Mouse (Mus musculus): Measurements from ENCODE around the gene Card11. TPM values are rescaled to one million over a fixed set of nuclear protein-coding genes. Genes with fewer than 3 reads are reported as not detected.
A peak's percentile ranks its signal among the peaks of the same experiment; 100 is the strongest.

Gene Card11
- polyA plus RNA-seq, 1 experiment from 2014 or later: 0.46 TPM

GRCm38 (mm10) chr5:140900866-140901265 is 99.5 kb downstream of the Card11 start:
- 77% methylated on average over 13 of the region's 13 CpGs for WGBS (ENCODE audit: insufficient replicate concordance)
- 0 out of 2 replicates have a peak, but pooled peaks have one; percentile 29 for TF ChIP-seq CTCF (IDR thresholded peaks at IDR 0.05; ENCODE audit: low read depth)
- TF ChIP-seq EP300 (IDR thresholded peaks at IDR 0.05; ENCODE audit: low read depth): no peak
- no peaks in the 10 kb centered on the region for H3K4me1 ChIP-seq (ENCODE audit: insufficient read depth)
- DNase-seq (no peak), ATAC-seq (no peak)
- no peak overlapping the region for H3K27ac ChIP-seq (ENCODE audit: low read depth)
- H3K4me3 ChIP-seq (ENCODE audit: low read depth, low read length): no peak overlapping the region
- H3K4me2 ChIP-seq (ENCODE audit: low read depth, low read length): no peak overlapping the region
- H3K9ac ChIP-seq (replicated peaks): no peak overlapping the region
- no peaks in the 10 kb centered on the region for H3K36me3 ChIP-seq (replicated peaks; ENCODE audit: insufficient read depth, low read length)
- no peaks in the 10 kb centered on the region for H3K9me3 ChIP-seq (ENCODE audit: low read length)
- no peaks in the 10 kb centered on the region for H3K27me3 ChIP-seq (ENCODE audit: insufficient read depth, low read length)

GRCm38 (mm10) chr5:140891080-140891479 is 109.3 kb downstream of the Card11 start:
- Histone ChIP-seq H3K36me3 (replicated peaks; ENCODE audit: insufficient read depth, low read length) (no peaks in the 10 kb centered on the region), H3K27ac (ENCODE audit: low read depth) (no peak overlapping the region), H3K27me3 (ENCODE audit: insufficient read depth, low read length) (0 out of 2 replicates have a peak, but pooled peaks cover 2% of the 10 kb centered on the region), H3K9me3 (ENCODE audit: low read length) (no peaks in the 10 kb centered on the region), H3K4me1 (ENCODE audit: insufficient read depth) (no peaks in the 10 kb centered on the region), H3K4me2 (ENCODE audit: low read depth, low read length) (no peak overlapping the region), H3K9ac (replicated peaks) (no peak overlapping the region), H3K4me3 (ENCODE audit: low read depth, low read length) (no peak overlapping the region)
- WGBS (ENCODE audit: insufficient replicate concordance): 40% methylated on average over 9 of the region's 10 CpGs
- no peak for ATAC-seq
- TF ChIP-seq EP300 (IDR thresholded peaks at IDR 0.05; ENCODE audit: low read depth) (no peak), CTCF (IDR thresholded peaks at IDR 0.05; ENCODE audit: low read depth) (peak; percentile 47)
- no peak for DNase-seq

DNA sequence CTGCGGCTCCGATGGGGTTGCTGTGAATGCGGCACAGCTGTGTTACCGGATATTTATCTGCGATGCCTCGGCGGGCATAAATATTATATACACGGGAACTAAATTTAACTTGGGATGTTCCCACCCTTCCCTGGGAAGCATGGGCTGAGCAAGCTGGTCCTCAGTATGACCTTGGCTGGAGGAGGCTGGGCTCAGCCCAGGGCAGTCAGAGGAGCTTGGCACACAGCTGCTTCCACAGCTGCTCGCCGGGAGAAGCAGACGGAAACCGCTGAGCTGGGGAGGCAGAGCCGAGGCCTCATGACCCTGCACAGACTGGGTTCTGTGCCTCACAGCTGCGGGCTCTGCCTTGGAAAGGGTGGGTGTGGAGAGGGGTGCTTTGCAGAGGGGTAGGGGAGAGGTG is 110.3 kb downstream of the Card11 start:
- DNase-seq (no peak), ATAC-seq (peak; percentile 17; the same call in 1 of the 2 replicates)
- WGBS (ENCODE audit: insufficient replicate concordance): 51% methylated on average over 14 of the region's 14 CpGs
- Histone ChIP-seq H3K4me3 (ENCODE audit: low read depth, low read length) (no peak overlapping the region), H3K27ac (ENCODE audit: low read depth) (no peak overlapping the region), H3K4me2 (ENCODE audit: low read depth, low read length) (no peak overlapping the region), H3K27me3 (ENCODE audit: insufficient read depth, low read length) (0 out of 2 replicates have a peak, but pooled peaks cover 2% of the 10 kb centered on the region), H3K4me1 (ENCODE audit: insufficient read depth) (no peaks in the 10 kb centered on the region), H3K9ac (replicated peaks) (no peak overlapping the region), H3K9me3 (ENCODE audit: low read length) (no peaks in the 10 kb centered on the region), H3K36me3 (replicated peaks; ENCODE audit: insufficient read depth, low read length) (no peaks in the 10 kb centered on the region)
- TF ChIP-seq EP300 (IDR thresholded peaks at IDR 0.05; ENCODE audit: low read depth) (no peak), CTCF (IDR thresholded peaks at IDR 0.05; ENCODE audit: low read depth) (no peak)

GRCm38 (mm10) chr5:140889539-140889938 is 110.8 kb downstream of the Card11 start:
- no peak overlapping the region for H3K4me2 ChIP-seq (ENCODE audit: low read depth, low read length)
- no peak for ATAC-seq

GRCm38 (mm10) chr5:140887871-140888270 is 112.5 kb downstream of the Card11 start:
- Histone ChIP-seq H3K4me1 (ENCODE audit: insufficient read depth) (no peaks in the 10 kb centered on the region), H3K27me3 (ENCODE audit: insufficient read depth, low read length) (0 out of 2 replicates have a peak, but pooled peaks cover 2% of the 10 kb centered on the region), H3K4me3 (ENCODE audit: low read depth, low read length) (no peak overlapping the region), H3K27ac (ENCODE audit: low read depth) (no peak overlapping the region), H3K9me3 (ENCODE audit: low read length) (no peaks in the 10 kb centered on the region), H3K4me2 (ENCODE audit: low read depth, low read length) (no peak overlapping the region), H3K9ac (replicated peaks) (no peak overlapping the region), H3K36me3 (replicated peaks; ENCODE audit: insufficient read depth, low read length) (no peaks in the 10 kb centered on the region)
- TF ChIP-seq CTCF (IDR thresholded peaks at IDR 0.05; ENCODE audit: low read depth): no peak
- no peak for TF ChIP-seq EP300 (IDR thresholded peaks at IDR 0.05; ENCODE audit: low read depth)
- 67% methylated on average over 8 of the region's 8 CpGs for WGBS (ENCODE audit: insufficient replicate concordance)
- DNase-seq: no peak
- no peak for ATAC-seq

More at GRCm38 (mm10) chr5:140889539-140889938, 110.8 kb downstream of the Card11 start:
- WGBS (ENCODE audit: insufficient replicate concordance): 43% methylated on average over 8 of the region's 8 CpGs
- H3K36me3 ChIP-seq (replicated peaks; ENCODE audit: insufficient read depth, low read length): no peaks in the 10 kb centered on the region
- TF ChIP-seq EP300 (IDR thresholded peaks at IDR 0.05; ENCODE audit: low read depth) (no peak), CTCF (IDR thresholded peaks at IDR 0.05; ENCODE audit: low read depth) (peak; percentile 64)
- peak; percentile 66 for DNase-seq
- H3K9ac ChIP-seq (replicated peaks): no peak overlapping the region
- 0 out of 2 replicates have a peak, but pooled peaks cover 2% of the 10 kb centered on the region for H3K27me3 ChIP-seq (ENCODE audit: insufficient read depth, low read length)
- no peak overlapping the region for H3K27ac ChIP-seq (ENCODE audit: low read depth)
- no peaks in the 10 kb centered on the region for H3K9me3 ChIP-seq (ENCODE audit: low read length)
- no peak overlapping the region for H3K4me3 ChIP-seq (ENCODE audit: low read depth, low read length)
- H3K4me1 ChIP-seq (ENCODE audit: insufficient read depth): no peaks in the 10 kb centered on the region

- TF ChIP-seq EP300 (IDR thresholded peaks at IDR 0.05; ENCODE audit: low read depth) (no peak), CTCF (IDR thresholded peaks at IDR 0.05; ENCODE audit: low read depth) (no peak)
- H3K4me2 ChIP-seq (ENCODE audit: low read depth, low read length): no peak overlapping the region
- DNase-seq (no peak), ATAC-seq (no peak)
- H3K36me3 ChIP-seq (replicated peaks; ENCODE audit: insufficient read depth, low read length): no peaks in the 10 kb centered on the region
- no peaks in the 10 kb centered on the region for H3K9me3 ChIP-seq (ENCODE audit: low read length)
- no peak overlapping the region for H3K27ac ChIP-seq (ENCODE audit: low read depth)
- no peak overlapping the region for H3K9ac ChIP-seq (replicated peaks)
- no peak overlapping the region for H3K4me3 ChIP-seq (ENCODE audit: low read depth, low read length)
- H3K4me1 ChIP-seq (ENCODE audit: insufficient read depth): no peaks in the 10 kb centered on the region
- WGBS (ENCODE audit: insufficient replicate concordance): 40% methylated on average over 13 of the region's 13 CpGs
- no peaks in the 10 kb centered on the region for H3K27me3 ChIP-seq (ENCODE audit: insufficient read depth, low read length)
These were observed 115.4 kb downstream of the Card11 start for GRCm38 (mm10) chr5:140884966-140885365.
